Mouse (Mus musculus): Measurements from ENCODE around the gene Synj2.
"Not testable (repeated sequence)": the region's sequence is repeated elsewhere in the genome, so short reads cannot be mapped to it uniquely, and the experiment has no call there.

The Synj2 gene

GRCm38 (mm10) chr17:5999039-5999543 is 58.0 kb downstream of the Synj2 start:
- DNase-seq (ENCODE audit: extremely low spot score), result no peak

- DNase-seq (ENCODE audit: extremely low spot score), result no peak
Observed at GRCm38 (mm10) chr17:6000864-6001319, 59.8 kb downstream of the Synj2 start.

DNA sequence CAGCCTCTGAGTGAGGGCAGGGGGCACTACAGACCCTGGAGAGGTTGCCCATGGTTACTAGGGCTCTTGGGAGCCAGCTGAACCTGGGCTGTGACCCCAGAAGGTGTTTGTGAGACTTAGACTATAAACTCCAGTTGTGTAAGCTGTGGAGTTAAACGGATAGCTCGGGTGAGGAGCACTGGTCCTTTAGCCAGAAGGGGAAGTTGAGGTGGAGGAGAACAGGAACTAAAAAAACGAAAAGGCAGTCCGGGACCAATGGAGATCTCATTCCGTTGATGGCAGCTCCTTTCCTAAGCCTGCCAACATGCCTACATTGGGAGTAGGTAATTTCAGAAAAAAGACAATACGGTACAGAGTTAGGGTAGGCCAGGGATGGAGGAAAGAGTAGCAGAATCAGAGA is 60.3 kb downstream of the Synj2 start:
- DNase-seq (ENCODE audit: extremely low spot score), result no peak

GRCm38 (mm10) chr17:6001836-6002235 is 60.8 kb downstream of the Synj2 start:
- no peak for DNase-seq (ENCODE audit: extremely low spot score)

- DNase-seq (ENCODE audit: extremely low spot score), result no peak
Observed at GRCm38 (mm10) chr17:6002563-6002962, 61.5 kb downstream of the Synj2 start.

DNA sequence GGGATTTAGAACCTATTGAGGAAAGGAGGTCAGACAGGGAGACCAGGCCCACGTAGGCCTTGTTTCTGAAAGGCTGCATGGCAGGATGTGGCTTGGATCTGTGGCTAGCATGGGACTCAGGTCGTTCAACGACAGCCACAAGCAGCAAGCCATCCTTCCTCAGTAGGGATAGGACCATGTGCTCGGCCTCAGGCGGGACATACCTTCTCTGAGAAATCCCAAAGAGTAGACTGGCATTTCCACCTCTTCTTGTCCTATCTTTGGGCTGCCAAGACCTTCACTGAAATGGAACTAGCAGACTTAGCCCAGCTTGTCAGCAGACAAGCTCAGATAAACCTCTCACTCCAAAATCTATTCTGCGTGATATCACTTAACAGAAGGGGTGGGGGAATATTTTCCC is 62.6 kb downstream of the Synj2 start:
- DNase-seq (ENCODE audit: extremely low spot score), result no peak

- no peak for DNase-seq (ENCODE audit: extremely low spot score)
Observed at GRCm38 (mm10) chr17:6005246-6005637, 64.2 kb downstream of the Synj2 start.

DNA sequence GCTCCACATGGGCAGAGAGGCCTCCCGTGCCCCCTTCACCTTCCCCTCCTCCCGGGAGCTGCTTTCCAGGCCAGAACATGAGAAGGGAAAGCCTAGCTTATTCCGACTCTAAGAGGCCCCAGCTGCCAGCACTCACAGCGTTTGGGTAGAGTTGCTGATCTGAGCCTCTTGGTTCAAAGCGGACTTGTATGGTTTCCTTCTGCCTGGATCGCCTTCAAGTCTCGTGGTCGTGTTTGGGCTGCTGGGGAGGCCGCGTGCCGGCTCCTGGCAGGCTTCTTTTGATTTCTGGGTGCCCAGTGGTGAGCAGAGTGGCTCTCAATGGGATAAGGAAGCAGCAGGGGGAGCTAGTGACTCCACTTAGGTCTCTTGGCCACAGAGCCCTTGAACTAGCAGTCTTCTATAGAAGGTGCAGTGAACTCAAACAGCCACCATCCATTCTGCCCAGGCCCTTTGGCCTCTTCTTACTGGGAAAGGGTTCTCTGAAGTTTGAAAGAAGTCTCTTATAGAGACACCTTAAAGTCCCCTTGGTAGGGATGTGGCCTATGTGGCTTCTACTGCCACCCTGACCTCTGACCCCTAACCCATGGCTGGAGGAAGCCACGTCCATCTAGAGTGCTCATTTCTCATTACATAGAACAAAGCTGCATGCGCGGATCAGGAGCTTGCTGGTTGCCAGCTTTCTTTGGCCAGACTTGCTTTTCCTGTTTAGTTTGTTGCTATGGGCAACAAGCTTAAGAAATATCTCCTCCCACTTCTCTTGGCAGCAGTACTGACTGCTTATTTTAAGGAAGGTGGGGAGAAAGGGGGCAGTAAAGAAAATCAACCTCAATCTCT is 64.8 kb downstream of the Synj2 start:
- peak; percentile 41 for DNase-seq (ENCODE audit: extremely low spot score)

GRCm38 (mm10) chr17:6007101-6007780 is 66.2 kb downstream of the Synj2 start:
- DNase-seq (ENCODE audit: extremely low spot score), result no peak

- no peak for DNase-seq (ENCODE audit: extremely low spot score)
Observed at GRCm38 (mm10) chr17:6007902-6008301, 66.8 kb downstream of the Synj2 start.

- no peak for DNase-seq (ENCODE audit: extremely low spot score)
Observed at GRCm38 (mm10) chr17:6008590-6008989, 67.5 kb downstream of the Synj2 start.

GRCm38 (mm10) chr17:6009606-6010005 is 68.5 kb downstream of the Synj2 start:
- DNase-seq (ENCODE audit: extremely low spot score), result no peak

DNA sequence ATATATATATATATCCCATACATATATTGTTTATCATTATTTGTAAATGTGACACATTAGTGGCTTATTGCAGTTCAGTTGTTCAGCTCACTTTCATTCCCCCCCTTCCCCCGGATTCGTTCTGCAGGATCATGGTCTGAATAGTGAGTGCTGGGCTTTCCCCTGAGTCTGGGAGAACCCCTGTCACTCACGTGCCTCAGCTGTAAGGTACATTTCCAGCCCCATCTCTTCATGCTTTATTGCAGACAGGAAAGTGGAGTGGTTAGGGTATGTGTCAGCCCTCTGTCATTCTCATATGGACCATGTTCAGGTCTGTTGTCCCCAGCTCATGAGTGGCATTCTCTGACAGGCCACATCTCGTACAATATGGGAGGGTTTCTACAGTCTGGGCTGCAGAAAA is 72.0 kb downstream of the Synj2 start:
- DNase-seq (ENCODE audit: extremely low spot score), result no peak

DNA sequence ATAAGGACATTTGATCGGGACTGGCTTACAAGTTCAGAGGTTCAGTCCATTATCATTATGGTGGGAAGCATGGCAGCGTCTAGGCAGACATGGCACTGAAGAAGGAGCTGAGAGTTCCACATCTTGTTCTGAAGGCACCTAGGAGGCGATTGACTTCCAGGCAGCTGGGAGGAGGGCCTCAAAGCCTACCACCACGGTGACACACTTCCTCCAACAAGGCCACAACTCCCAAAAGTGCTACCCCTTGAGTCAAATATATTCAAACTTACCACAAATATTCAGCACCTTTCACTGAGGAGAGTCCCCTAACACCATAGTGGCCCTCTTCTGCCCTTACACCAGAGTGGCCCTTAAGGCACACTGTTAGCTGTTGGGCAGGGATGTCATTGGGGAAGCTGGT is 73.9 kb downstream of the Synj2 start:
- no peak for DNase-seq (ENCODE audit: extremely low spot score)

GRCm38 (mm10) chr17:6016213-6016780 is 75.2 kb downstream of the Synj2 start:
- no peak for DNase-seq (ENCODE audit: extremely low spot score)

GRCm38 (mm10) chr17:6017268-6017667 is 76.2 kb downstream of the Synj2 start:
- no peak for DNase-seq (ENCODE audit: extremely low spot score)

- no peak for DNase-seq (ENCODE audit: extremely low spot score)
Observed at GRCm38 (mm10) chr17:6018348-6018747, 77.3 kb downstream of the Synj2 start.

DNA sequence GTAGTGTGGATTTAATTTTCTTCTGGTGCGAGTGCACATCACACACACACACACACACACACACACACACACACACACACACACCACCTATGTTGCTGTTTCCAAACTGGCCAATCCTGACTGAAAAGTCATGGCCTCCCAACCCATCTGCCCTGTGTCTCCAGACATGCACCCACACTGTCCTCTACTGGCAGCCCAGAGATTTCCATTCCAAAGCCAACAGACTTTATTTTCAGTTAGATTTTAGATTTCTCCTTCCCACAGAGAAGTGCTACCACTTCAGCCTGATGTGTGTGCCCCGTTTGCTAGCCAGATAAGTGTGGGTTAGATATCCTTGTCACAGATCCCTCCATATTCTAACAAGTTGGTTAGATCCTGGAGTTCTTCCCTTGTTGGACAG is 78.7 kb downstream of the Synj2 start:
- DNase-seq (ENCODE audit: extremely low spot score), result no peak

- no peak for DNase-seq (ENCODE audit: extremely low spot score)
Observed at GRCm38 (mm10) chr17:6020636-6021035, 79.6 kb downstream of the Synj2 start.

- not testable (repeated sequence) for DNase-seq (ENCODE audit: extremely low spot score)
Observed at GRCm38 (mm10) chr17:6021374-6021789, 80.3 kb downstream of the Synj2 start.

- DNase-seq (ENCODE audit: extremely low spot score), result no peak
Observed at GRCm38 (mm10) chr17:6025831-6026230, 84.8 kb downstream of the Synj2 start.

DNA sequence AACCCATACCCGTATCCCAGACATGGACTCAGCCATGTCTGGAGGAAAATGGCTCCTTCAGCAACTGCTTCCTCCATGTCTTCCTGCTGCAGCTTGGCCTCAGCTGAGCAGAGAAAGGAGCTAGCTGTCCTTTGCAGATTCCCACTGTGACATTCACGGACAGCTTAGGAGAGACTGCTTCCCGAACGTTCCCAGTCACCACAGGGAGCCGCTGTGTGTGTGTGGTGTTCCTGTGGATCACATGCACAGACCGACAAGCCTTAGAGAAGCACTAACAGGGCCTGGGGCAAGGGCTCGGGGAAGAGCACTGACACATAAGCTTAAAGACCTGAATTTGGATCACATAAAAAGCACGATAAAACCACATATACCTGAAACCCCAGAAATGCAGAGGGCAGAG is 94.6 kb downstream of the Synj2 start:
- DNase-seq (ENCODE audit: extremely low spot score), result no peak

- no peak for DNase-seq (ENCODE audit: extremely low spot score)
Observed at GRCm38 (mm10) chr17:6036458-6036857, 95.4 kb downstream of the Synj2 start.

All from embryo, embryonic 9.5 days (tissue).